Mouse (Mus musculus) brain, embryonic 14.5 days (tissue): ENCODE results near the gene Aip. TPM values are rescaled to one million over a fixed set of nuclear protein-coding genes. Genes with fewer than 3 reads are reported as not detected.
"Not testable (repeated sequence)": the region's sequence is repeated elsewhere in the genome, so short reads cannot be mapped to it uniquely, and the experiment has no call there.

ENCODE experiments used
- DNase-seq: peaks from one replicate; pipeline ENCODE4 v3.0.0-alpha.2; 2011; ENCODE audit warnings: low read depth
- CTCF ChIP-seq: fragments of 200-500 bp; IDR thresholded peaks from 2 replicates; pipeline ENCODE4 v1.5.1; 2012; ENCODE audit warnings: inconsistent platforms, mild to moderate bottlenecking, moderate library complexity, borderline replicate concordance; ENCODE audit not compliant: insufficient read depth, insufficient read length; ENCODE audit errors: extremely low read depth
- POLR2A ChIP-seq: fragments of 200-500 bp; IDR thresholded peaks from 2 replicates; pipeline ENCODE4 v1.6.1; 2012; ENCODE audit warnings: mild to moderate bottlenecking, inconsistent platforms, borderline replicate concordance; ENCODE audit not compliant: poor library complexity, insufficient read depth, insufficient read length, severe bottlenecking; ENCODE audit errors: extremely low read depth
- polyA plus RNA-seq: library from polyadenylated mRNA; depleted of rRNA; stranded (reverse); fragments of >200 nt; gene quantifications from 2 replicates; pipeline ENCODE4 v1.2.3, GENCODE M21; 2012; rRNA removed

Gene Aip
- polyA plus RNA-seq, 1 experiment: 88.6 TPM

DNA sequence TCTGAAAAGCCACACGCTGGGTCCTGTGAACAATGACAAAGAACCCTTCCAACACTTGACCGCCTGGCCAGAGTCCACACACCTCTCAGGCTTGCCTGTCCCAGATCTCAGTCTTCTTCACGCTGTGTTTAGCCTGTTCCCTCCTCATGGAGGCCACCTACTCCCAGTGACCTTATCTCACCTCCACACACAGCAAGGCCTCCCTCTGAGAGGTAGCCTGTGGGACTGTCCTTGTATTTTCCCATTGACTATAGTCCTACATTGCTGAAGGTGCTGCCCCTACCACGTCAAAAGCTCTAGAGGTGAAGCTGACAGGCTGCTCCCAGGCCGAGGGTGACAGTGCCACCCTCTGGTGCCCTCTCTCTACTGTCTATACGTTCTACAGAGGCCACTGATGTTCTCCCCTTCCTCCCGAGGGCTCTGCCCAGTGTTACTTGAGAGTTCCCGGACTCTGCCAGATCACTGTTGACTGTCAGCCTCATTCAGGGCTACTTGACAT is 45.1 kb downstream of the Aip start:
- no peak for DNase-seq
- TF ChIP-seq POLR2A: no peak
- no peak for TF ChIP-seq CTCF

DNA sequence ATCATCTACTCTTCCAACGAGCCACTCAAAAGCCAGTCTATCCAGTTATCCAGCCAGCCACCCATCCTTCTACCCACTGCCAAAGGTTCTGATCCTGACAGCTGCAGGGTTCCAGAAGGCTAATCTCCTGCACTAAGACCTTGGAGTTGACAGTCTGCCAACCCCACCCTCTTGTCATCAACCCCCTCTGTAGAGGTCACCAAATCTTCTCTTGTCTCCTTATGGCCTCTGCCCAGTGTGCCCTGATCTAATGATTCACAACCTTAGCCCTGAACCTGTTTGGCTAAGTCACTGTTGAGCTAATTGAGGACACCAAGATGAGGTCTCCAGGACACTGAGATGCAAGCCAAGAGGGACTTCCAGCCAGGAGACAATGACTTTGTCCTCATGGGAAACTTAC is 46.1 kb downstream of the Aip start:
- no peak for TF ChIP-seq POLR2A
- TF ChIP-seq CTCF: no peak
- no peak for DNase-seq

DNA sequence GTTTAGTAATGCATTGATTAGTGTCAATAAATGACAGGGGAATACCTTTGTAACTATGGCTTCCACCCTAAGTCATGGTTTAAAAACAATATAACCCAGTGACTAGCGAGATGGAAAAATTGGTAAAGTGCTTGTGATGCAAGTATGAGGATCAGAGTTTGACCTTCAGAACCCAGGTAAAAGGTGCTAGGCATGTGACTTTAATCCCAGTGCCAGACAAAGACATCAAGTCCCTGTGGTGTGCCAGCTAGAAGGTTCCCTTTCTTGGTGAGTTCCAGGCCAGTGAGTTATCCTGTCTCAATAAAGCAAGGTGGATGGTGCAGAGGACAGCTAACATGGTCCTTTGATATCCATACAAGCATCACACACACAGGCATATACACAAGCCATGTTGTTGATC is 50.1 kb downstream of the Aip start:
- DNase-seq: no peak
- TF ChIP-seq POLR2A: no peak
- TF ChIP-seq CTCF: no peak

DNA sequence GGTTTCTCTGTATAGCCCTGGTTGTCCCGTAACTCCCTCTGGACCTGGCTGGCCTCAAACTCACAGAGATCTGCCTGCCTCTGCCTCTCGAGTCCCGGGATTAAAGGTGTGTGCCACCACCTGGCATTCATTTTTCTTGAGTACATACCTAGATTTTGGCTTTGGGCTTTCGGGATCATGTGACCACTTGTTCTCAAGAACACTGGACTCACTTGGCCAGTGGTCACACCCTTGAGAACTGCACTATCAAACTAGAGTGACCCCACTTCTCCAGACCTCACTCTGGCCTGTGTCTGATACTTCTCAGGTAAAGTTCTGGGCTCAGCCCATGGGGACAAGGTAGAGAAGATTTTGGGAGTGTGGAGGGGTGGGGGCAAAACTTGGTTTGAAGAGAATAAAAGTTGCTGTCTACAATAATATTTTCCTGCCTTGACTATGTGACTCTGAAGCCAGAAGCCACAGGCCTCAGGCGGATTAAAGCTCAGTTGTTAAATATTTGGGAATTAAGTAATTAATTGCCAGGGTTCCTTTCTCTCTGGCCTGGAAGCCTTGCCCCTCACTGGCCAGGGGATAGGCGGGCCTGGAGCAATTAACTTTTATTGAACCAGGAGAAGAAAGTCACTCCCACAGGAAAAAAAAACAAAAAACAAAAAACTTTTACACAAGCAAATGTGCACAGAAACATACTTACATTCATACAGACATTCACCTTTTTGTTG is 52.8 kb downstream of the Aip start:
- TF ChIP-seq CTCF (no peak), POLR2A (no peak)
- DNase-seq: no peak

DNA sequence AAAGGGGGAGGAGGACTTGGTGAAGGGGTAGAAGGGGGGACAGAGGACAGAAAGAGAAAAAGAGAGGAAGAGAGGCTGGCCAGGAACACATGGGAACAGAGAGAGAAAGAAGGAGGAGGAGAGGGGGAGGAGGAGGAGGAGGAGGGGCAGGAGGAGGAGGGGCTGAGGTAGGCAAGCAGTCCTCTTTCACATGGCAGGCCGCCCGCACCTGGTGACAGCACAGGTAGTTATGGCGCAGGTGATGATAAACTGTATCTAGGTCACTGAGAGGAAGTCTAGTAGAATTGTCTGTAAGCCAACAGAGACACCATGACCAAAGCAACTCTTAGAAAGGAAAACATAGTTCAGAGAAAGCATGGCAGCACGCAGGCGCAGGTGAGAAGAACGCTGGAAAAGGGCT is 54.3 kb downstream of the Aip start:
- DNase-seq: no peak
- TF ChIP-seq POLR2A (no peak), CTCF (no peak)

DNA sequence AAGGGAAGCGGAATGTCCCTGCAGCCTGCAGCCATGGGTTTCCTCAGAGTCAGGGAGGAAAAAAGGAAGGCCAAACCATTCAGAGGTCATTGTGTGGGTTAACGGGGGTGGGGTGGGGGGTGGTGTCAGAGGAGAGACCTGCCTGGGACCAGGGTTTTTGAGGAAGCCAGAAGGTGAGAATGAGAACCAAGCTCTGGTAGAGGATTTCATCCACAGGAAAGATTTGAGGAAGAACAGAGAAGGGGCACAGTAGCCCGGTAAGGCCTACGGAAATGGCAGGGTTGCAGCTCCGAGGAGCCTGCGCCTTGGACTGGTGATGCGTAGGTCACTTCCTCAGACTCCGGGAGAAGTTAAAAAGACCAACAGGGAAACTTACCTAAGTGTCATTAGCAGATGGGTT is 54.9 kb downstream of the Aip start:
- no peak for DNase-seq

DNA sequence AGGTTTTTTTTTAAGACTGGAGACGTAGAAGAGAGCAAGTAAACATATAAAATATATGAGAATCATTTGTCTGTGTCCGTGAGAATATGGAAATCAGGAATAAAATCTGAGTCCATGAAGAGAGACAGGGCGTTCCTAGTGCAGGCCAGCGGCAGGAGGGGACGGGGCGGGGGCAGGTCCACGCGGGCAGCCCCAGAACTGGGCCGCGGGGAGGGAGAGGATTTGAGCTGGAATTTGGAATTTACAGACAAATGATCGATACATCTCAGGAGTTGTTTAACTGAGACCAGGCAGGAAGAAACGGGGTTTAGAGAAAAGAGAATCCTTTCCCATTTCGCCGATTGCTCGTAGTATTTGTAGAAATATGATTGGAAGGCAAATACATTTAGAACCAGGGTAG is 55.3 kb downstream of the Aip start:
- TF ChIP-seq POLR2A (no peak), CTCF (no peak)
- no peak for DNase-seq

More for the DNA sequence above, 54.9 kb downstream of the Aip start:
- TF ChIP-seq CTCF (no peak), POLR2A (no peak)

DNA sequence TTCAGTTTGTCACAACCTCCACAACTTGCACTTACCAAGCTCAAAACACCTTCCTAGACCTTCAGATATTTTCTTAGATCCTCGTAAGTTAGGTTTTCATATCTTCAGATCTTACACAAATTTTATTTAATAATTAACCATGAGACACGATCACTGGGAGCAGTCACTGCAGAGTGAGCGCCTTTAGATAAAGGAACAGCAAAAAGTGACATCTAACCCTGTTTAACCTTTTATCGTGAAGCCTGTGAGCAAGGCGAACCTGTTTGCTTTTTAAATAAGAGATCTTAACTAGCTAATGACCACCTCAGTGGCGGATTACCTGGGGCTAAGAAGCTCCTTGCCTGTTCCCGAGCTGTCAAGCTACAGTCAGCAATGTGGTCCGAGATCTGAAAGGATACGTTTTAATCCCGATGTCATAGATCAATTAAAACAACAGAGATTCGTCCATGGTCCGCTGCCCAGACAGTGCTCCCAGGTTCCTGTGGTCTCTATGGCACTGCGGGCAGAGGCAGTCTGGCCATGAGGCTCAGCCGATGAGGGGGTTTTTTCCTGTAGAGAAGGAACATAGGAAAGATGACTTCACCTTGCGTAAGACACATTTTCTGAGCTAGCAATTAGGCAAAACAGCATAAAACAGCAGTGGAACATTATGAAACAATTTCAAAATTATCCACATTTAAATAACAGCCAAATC is 56.8 kb downstream of the Aip start:
- no peak for DNase-seq
- TF ChIP-seq CTCF (no peak), POLR2A (no peak)

DNA sequence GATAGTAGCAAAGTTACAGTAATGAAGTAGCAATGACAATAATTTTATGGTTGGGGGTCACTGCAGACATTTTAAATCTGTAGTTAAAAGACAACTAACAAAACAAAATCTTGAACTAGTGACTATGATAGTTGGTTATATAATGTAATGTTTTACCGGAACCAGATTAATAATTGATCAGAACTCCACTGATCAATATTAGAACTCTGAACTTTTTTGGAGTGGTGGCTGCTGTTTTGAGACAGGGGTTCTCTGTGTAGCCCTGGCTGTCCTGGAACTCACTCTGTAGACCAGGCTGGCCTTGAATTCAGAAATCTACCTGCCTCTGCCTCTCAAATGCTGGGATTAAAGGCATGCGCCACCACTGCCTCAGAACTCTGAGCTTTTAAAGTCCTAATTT is 57.4 kb downstream of the Aip start:
- DNase-seq: not testable (repeated sequence)

DNA sequence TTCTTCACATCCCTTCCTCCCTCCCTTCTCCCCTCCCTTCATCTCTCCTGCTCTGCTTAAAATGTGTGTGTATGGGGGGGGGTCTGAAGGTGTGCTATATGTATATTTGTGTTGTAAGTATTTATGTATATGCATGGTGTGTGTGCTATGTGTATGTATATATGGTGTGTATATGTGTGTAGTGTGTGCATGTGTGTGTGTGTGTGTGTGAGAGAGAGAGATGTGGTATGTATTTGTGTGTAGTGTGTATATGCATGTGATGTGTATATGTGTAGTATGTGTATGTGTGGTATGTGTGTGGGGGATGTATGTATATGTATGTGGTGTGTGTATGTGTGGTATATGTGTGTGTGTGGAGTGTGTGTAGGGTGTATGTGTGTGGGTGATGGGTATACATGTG is 58.8 kb downstream of the Aip start:
- TF ChIP-seq POLR2A: no peak
- no peak for TF ChIP-seq CTCF
- DNase-seq: no peak

DNA sequence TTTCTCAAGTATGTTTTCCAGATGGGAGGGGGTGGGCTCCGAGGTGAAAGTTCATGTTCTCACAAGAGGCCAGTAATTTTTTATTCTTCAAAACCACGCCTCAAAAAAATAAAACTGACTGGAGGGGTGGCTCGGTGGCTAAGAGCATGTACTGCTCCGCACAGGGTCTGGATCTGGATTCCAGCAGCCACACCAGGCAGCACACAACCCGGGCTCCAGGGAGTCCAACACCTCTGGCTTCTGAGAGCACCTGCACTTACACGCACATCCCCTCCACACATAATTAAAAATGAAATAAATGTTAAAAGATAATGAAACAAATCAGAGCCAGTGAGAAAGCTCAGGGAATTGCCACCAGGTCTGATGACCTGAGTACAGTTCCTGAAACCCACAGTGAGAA is 59.4 kb downstream of the Aip start:
- DNase-seq: no peak
- TF ChIP-seq CTCF (no peak), POLR2A (no peak)

DNA sequence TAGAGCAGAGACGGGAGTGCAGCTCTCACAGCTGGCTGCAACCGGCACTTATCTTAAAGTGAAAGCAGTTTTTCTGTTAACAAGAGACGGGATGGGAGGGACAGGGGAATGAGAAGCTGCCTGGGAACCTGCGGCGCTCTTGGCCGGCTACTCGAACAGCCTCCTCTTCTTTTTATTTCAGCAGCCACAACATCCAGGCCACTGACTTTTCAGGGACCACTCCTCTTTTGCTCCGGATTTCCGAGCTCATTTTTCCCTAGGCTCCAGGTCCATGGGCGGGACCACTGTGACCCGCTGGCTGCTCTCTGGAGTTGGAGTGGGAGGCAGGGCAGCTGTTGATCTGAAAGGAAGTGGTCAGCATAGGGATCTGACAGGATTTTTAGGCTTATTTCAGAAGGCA is 61.2 kb downstream of the Aip start:
- not testable (repeated sequence) for DNase-seq

Other genes starting within 250 kb of the Aip start
- gene Tcirg1, start 218.7 kb downstream of the Aip start, polyA plus RNA-seq: 31.4 and 45.2 TPM in 2 replicates
- 184 and 218 TPM in 2 replicates for gene Ndufs8, start 213.1 kb downstream of the Aip start, polyA plus RNA-seq
- gene Aldh3b1, start 196.1 kb downstream of the Aip start, polyA plus RNA-seq: 1.2 and 1.8 TPM in 2 replicates
- 12.3 and 13.4 TPM in 2 replicates for gene Unc93b1, start 190.7 kb downstream of the Aip start, polyA plus RNA-seq
- 0.01 and 0.05 TPM in 2 replicates for gene Aldh3b3, start 167.2 kb downstream of the Aip start, polyA plus RNA-seq
- 1.1 and 1.3 TPM in 2 replicates for gene Aldh3b2, start 153.5 kb downstream of the Aip start, polyA plus RNA-seq
- 2.5 and 2.7 TPM in 2 replicates for gene Acy3, start 139.3 kb downstream of the Aip start, polyA plus RNA-seq
- 0.16 and 0.46 TPM in 2 replicates for gene Tbx10, start 133.1 kb downstream of the Aip start, polyA plus RNA-seq
- 16.4 and 17.5 TPM in 2 replicates for gene Nudt8, start 125.3 kb downstream of the Aip start, polyA plus RNA-seq
- 8.3 and 9.0 TPM in 2 replicates for gene Gm49405, start 125.2 kb downstream of the Aip start, polyA plus RNA-seq
- 18.4 and 22.7 TPM in 2 replicates for gene Doc2g, start 122.5 kb downstream of the Aip start, polyA plus RNA-seq
- 174 and 194 TPM in 2 replicates for gene Ndufv1, start 113.1 kb downstream of the Aip start, polyA plus RNA-seq
- gene Gstp1, start 87.9 kb downstream of the Aip start, polyA plus RNA-seq: 266 and 307 TPM in 2 replicates
- gene Gstp2, start 79.8 kb downstream of the Aip start, polyA plus RNA-seq: 2.9 and 9.0 TPM in 2 replicates
- not detected in 2 replicates for gene Gstp3, start 66.3 kb downstream of the Aip start, polyA plus RNA-seq
- gene Cabp2, start 44.3 kb downstream of the Aip start, polyA plus RNA-seq: not detected in 2 replicates
- gene Cdk2ap2, start 28.7 kb downstream of the Aip start, polyA plus RNA-seq: 56.1 and 82.2 TPM in 2 replicates
- gene Pitpnm1, start 25.9 kb downstream of the Aip start, polyA plus RNA-seq: 149 and 158 TPM in 2 replicates
- 0.08 TPM in 2 replicates for gene Gpr152, start 13.9 kb upstream of the Aip start, polyA plus RNA-seq
- 0.05 and 0.19 TPM in 2 replicates for gene Cabp4, start 18.2 kb upstream of the Aip start, polyA plus RNA-seq
- gene Coro1b, start 22.8 kb upstream of the Aip start, polyA plus RNA-seq: 210 and 237 TPM in 2 replicates
- gene Ptprcap, start 27.7 kb upstream of the Aip start, polyA plus RNA-seq: 1.5 and 2.0 TPM in 2 replicates
- gene Rps6kb2, start 37.5 kb upstream of the Aip start, polyA plus RNA-seq: 59.5 and 87.7 TPM in 2 replicates
- 4.1 and 4.3 TPM in 2 replicates for gene Carns1, start 49.6 kb upstream of the Aip start, polyA plus RNA-seq
- gene Tbc1d10c, start 65.4 kb upstream of the Aip start, polyA plus RNA-seq: 1.8 and 2.2 TPM in 2 replicates
- 426 and 472 TPM in 2 replicates for gene Ppp1ca, start 66.2 kb upstream of the Aip start, polyA plus RNA-seq
- 32.7 and 49.1 TPM in 2 replicates for gene Rad9a, start 75.8 kb upstream of the Aip start, polyA plus RNA-seq
- 2.3 and 3.7 TPM in 2 replicates for gene Clcf1, start 88.4 kb upstream of the Aip start, polyA plus RNA-seq
- gene AC109138.7, start 88.5 kb upstream of the Aip start, polyA plus RNA-seq: not detected in 2 replicates
- gene Pold4, start 106.0 kb upstream of the Aip start, polyA plus RNA-seq: 23.6 and 36.5 TPM in 2 replicates
- gene Ssh3, start 143.3 kb upstream of the Aip start, polyA plus RNA-seq: 50.4 and 57.5 TPM in 2 replicates
- 53.4 and 54.2 TPM in 2 replicates for gene Ankrd13d, start 157.3 kb upstream of the Aip start, polyA plus RNA-seq
- gene Grk2, start 180.4 kb upstream of the Aip start, polyA plus RNA-seq: 114 and 119 TPM in 2 replicates